Mouse (Mus musculus) forebrain, embryonic 13.5 days (tissue): Measurements from ENCODE around the gene Gm3269. TPM values are rescaled to one million over a fixed set of nuclear protein-coding genes. Genes with fewer than 3 reads are reported as not detected.
"Not testable (repeated sequence)": the region's sequence is repeated elsewhere in the genome, so short reads cannot be mapped to it uniquely, and the experiment has no call there.

Source experiments
- ATAC-seq: fragments of 200-750 bp; cut with Nextera tagmentation; 2 replicates; pipeline ENCODE4 v1.8.0; 2017
- H3K27ac ChIP-seq: fragments of 300-500 bp; sonication (generic); 2 replicates; pipeline ENCODE4 v1.5.1; 2015; ENCODE audit warnings: inconsistent platforms, mild to moderate bottlenecking, moderate library complexity
- H3K27me3 ChIP-seq: fragments of 300-500 bp; sonication (generic); 2 replicates; pipeline ENCODE4 v1.6.1; 2015; ENCODE audit warnings: mild to moderate bottlenecking, inconsistent platforms
- H3K36me3 ChIP-seq: fragments of 300-500 bp; sonication (generic); 2 replicates; pipeline ENCODE4 v1.6.1; 2015; ENCODE audit warnings: mild to moderate bottlenecking, inconsistent platforms; ENCODE audit not compliant: poor library complexity, severe bottlenecking
- H3K4me1 ChIP-seq: fragments of 300-500 bp; sonication (generic); 2 replicates; pipeline ENCODE4 v1.6.1; 2015; ENCODE audit warnings: inconsistent platforms
- H3K4me2 ChIP-seq: fragments of 300-500 bp; sonication (generic); 2 replicates; pipeline ENCODE4 v1.6.1; 2015; ENCODE audit warnings: inconsistent platforms, mild to moderate bottlenecking, moderate library complexity
- H3K4me3 ChIP-seq: fragments of 300-500 bp; sonication (generic); 2 replicates; pipeline ENCODE4 v1.5.1; 2015; ENCODE audit warnings: mild to moderate bottlenecking, inconsistent platforms
- H3K9ac ChIP-seq: fragments of 300-500 bp; sonication (generic); 2 replicates; pipeline ENCODE4 v1.6.1; 2015; ENCODE audit warnings: mild to moderate bottlenecking, inconsistent platforms
- H3K9me3 ChIP-seq: fragments of 300-500 bp; sonication (generic); replicated peaks from 2 replicates; pipeline ENCODE4 v1.6.1; 2016; ENCODE audit warnings: inconsistent platforms
- WGBS: fragments of 180-500 bp; shearing (Covaris S2); methylation state at CpG from one replicate; pipeline ENCODE4 v1.1.7; 2015; 5-methylcytosine and 5-hydroxymethylcytosine counted together
- polyA plus RNA-seq: library from polyadenylated mRNA; unstranded; fragments of >200 nt; fragmentation: Nextera tagmentation; extraction: Ambion mirVana; gene quantifications from 2 replicates; pipeline ENCODE4 v1.2.1, GENCODE M21; 2015

The Gm3269 gene
- not detected in 2 replicates for polyA plus RNA-seq

DNA sequence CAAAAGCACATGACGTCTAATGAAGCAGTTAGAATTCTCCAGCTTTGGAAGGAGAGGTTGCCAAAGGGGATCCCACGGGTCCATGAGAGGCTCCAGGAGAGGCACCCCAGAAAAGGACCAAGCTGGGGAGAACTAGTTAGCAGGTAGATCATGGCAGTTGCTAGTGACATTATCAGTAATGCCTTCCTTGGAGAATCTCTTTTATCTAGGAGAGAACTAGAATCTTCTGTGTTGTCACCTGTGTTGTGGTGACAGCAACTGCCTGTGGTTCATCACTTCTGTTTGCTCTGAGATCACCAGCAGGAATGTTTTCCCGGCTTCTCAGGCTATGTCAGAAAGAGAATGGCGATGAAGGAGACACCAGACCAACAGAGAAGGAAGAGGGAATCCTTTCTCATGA, at the start of gene Gm3269:
TSS of gene Gm3269 (plus strand) at position 301 of the 400 bp plus-strand sequence.
- H3K9me3 ChIP-seq, H3K4me3 ChIP-seq, H3K36me3 ChIP-seq, H3K9ac ChIP-seq, H3K4me1 ChIP-seq, H3K4me2 ChIP-seq, H3K27ac ChIP-seq, H3K27me3 ChIP-seq, ATAC-seq: not testable (repeated sequence)
- WGBS: 83% methylated on average over 1 of the region's 4 CpGs

DNA sequence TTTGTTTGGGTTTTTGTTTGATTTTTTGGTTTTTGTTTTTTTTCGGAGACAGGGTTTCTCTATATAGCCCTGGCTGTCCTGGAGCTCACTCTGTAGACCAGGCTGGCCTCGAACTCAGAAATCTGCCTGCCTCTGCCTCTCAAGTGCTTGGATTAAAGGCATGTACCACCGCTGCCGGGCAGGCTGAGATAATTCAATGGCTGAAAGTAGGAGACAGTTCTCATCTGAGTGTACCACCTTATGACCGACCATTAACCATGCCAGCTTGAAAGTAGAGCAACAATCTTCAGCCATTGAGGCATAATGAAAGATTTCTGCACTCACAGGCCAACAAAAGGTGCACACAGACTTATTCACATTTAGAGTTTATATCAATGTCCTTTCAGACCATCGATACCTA, 31.5 kb upstream of the Gm3269 start:
- not testable (repeated sequence) for H3K27ac ChIP-seq, H3K4me2 ChIP-seq, ATAC-seq, H3K9me3 ChIP-seq, H3K9ac ChIP-seq, H3K27me3 ChIP-seq, H3K4me3 ChIP-seq, H3K4me1 ChIP-seq, H3K36me3 ChIP-seq
- 83% methylated on average over 6 of the region's 6 CpGs for WGBS

DNA sequence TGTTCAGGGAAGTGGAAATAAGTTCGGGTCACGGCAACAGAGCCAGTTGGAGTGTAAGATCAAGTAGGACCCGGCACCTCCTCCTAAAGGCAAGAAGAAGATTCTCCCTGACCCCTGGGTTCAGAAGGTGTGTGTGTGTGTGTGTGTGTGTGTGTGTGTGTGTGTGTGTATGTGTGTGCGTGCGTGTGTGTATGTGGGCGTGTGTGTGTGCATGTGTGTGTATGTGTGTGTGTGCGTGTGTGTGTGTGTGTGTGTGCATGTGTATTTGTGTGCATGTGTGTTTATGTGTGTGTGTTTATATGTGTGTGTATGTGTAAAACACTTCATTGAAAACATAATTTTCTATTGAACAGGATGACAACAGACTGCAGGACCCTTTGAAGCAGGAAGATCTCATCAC, 16.0 kb upstream of the Gm3269 start:
- H3K4me3 ChIP-seq, H3K4me2 ChIP-seq, H3K9ac ChIP-seq, ATAC-seq, H3K4me1 ChIP-seq, H3K9me3 ChIP-seq, H3K27me3 ChIP-seq, H3K36me3 ChIP-seq, H3K27ac ChIP-seq: not testable (repeated sequence)
- WGBS: 91% methylated on average over 4 of the region's 7 CpGs

DNA sequence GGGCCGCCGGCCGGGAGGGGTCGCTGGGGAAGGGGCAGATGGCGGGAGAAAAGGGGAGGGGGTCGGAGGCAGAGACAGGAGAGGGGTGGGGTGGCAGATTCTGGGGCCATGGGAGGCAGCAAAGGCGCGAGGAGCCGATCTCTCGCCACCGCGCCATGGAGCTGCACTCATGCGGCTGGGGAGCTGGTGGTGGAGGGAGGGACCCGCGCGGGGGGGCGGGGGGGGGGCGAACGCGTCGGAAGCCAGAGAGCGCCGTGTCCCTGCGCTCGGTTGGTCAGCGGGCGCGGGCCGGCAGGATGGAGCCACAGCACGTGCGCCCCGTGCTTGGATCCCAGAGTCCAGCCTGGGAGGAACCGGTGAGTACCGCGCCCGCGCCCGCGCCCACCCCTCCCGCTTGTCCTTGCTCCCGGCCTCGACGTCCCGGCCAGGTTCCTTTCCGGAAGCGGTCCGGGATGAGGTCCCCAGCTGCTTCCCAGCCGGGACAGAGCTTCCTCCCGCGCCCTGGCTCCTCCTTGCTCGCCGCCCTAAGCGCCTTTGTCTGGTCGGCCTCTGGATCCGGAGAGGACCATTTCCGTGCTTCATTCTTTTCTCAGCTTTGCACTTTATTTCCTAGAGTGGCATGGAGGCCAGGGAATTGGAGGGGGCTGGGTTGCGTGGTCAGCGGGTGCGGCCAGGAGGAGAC, 17.5 kb downstream of the Gm3269 start, which contains the start of gene Gm3264:
TSS of gene Gm3264 (plus strand) at position 278 of the 682 bp plus-strand sequence.
- Histone ChIP-seq H3K4me3 (peak within 1 kb of the TSS; percentile 45), H3K9ac (peak within 1 kb of the TSS; percentile 64), H3K4me2 (peak within 1 kb of the TSS; percentile 59)
- not testable (repeated sequence) for H3K27ac ChIP-seq, H3K36me3 ChIP-seq, ATAC-seq, H3K27me3 ChIP-seq, H3K9me3 ChIP-seq, H3K4me1 ChIP-seq
- 5% methylated on average over 24 of the region's 59 CpGs for WGBS

DNA sequence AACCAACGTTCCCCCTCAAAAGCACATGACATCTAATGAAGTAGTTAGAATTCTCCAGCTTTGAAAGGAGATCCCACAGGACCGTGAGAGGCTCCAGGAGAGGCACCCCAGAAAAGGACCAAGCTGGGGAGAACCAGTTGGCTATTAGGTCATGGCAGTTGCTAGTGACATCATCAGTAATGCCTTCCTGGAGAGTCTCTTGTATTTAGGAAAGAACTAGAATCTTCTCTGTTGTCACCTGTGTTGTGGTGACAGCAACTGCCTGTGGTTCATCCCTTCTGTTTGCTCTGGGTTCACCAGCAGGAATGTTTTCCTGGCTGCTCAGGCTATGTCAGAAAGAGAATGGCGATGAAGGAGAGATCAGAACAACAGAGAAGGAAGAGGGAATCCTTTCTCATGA, 54.2 kb downstream of the Gm3269 start, which contains the start of gene Gm3278:
TSS of gene Gm3278 (plus strand) at position 301 of the 400 bp plus-strand sequence.
- H3K27ac ChIP-seq, ATAC-seq, H3K4me2 ChIP-seq, H3K9ac ChIP-seq, H3K36me3 ChIP-seq, H3K9me3 ChIP-seq, H3K4me1 ChIP-seq, H3K4me3 ChIP-seq, H3K27me3 ChIP-seq: not testable (repeated sequence)
- WGBS: 100% methylated on average over 1 of the region's 3 CpGs

Other genes with a start within 250 kb of the Gm3269 start
- not detected in 2 replicates for gene Gm8159, start 205.8 kb upstream of the Gm3269 start, polyA plus RNA-seq
- gene Gm3239, start 173.9 kb upstream of the Gm3269 start, polyA plus RNA-seq: 0.43 TPM in 1 of 2 replicates, not detected in the other
- not detected in 2 replicates for gene Gm7876, start 128.9 kb upstream of the Gm3269 start, polyA plus RNA-seq
- 1.5 and 1.7 TPM in 2 replicates for gene Gm3252, start 111.3 kb upstream of the Gm3269 start, polyA plus RNA-seq
- not detected in 2 replicates for gene Gm9602, start 61.8 kb upstream of the Gm3269 start, polyA plus RNA-seq
- 1.4 and 1.9 TPM in 2 replicates for gene Gm3264, start 17.5 kb downstream of the Gm3269 start, polyA plus RNA-seq
- not detected in 2 replicates for gene Gm3278, start 54.3 kb downstream of the Gm3269 start, polyA plus RNA-seq
- not detected in 2 replicates for gene Gm8297, start 145.8 kb downstream of the Gm3269 start, polyA plus RNA-seq
- not detected in 2 replicates for gene Gm3298, start 177.8 kb downstream of the Gm3269 start, polyA plus RNA-seq
- not detected in 2 replicates for gene 4930555G01Rik, start 212.5 kb downstream of the Gm3269 start, polyA plus RNA-seq
- gene Gm8281, start 232.9 kb downstream of the Gm3269 start, polyA plus RNA-seq: 3.1 and 4.4 TPM in 2 replicates